Mouse (Mus musculus): Measurements from ENCODE around the gene Lexm. TPM values are rescaled to one million over a fixed set of nuclear protein-coding genes. Genes with fewer than 3 reads are reported as not detected.

Gene Lexm
- polyA plus RNA-seq, 1 experiment from 2014 or later = not detected

DNA sequence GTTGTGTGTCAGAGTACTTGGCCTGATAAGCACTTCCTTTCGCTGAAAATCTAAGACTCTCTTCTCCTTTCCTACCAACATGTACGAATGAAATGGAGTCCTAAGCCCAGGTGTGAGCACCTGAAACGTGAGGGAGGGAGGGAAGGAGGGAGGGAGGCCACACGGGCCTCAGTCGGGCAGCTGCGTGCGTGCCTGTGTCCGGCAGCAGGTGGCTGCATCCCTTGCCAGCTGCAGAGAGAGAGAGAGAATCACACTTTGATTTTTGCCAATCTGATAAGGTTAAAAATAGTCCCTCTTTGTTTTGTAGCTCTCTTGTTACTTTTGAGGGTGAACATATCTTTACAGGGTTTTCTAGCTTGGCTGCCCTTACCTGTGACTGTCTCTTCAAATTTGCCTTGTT, 42.0 kb downstream of the Lexm start:
- WGBS = 97% methylated on average over 7 of the region's 8 CpGs
- Histone ChIP-seq H3K9ac (no peak overlapping the region), H3K27me3 (no peaks in the 10 kb centered on the region), H3K36me3 (peaks cover 77% of the 10 kb centered on the region), H3K9me3 (no peaks in the 10 kb centered on the region), H3K4me1 (replicated peaks) (no peaks in the 10 kb centered on the region), H3K27ac (replicated peaks) (no peak overlapping the region), H3K4me3 (no peak overlapping the region), H3K4me2 (no peak overlapping the region)
- no peak for ATAC-seq (ENCODE audit: low FRiP score, low read depth)

DNA sequence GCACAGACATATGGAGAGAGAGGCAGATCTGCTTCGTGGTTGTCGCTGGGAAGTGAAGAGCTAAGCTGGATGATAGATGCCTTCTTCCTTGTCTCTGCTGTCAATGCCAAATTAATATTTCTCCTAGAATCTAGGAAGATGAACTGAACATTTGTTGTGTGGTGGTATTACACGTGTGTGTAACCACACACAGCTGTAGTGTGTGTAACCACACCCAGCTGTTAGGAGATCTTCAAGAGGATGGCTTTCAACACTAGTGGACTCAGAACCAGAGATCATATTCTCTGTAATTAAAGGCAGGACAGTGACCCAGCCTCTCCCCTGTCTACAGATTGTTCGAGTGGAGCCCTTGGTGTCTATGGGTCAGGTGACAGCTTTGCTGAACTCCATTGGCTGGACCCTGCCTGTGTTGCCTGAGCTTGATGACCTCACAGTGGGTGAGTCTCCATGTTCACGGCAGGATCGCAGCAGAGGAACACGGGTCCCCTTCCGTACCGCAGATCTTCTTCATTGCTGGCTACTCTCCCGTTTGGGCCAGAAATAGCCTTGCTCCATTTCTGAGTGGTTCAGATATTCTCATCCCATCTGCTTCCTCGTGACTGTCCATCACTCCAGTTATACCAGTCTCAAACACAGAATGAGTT, 45.8 kb downstream of the Lexm start:
- WGBS = 88% methylated on average over 11 of the region's 11 CpGs
- H3K4me3 ChIP-seq = no peak overlapping the region

DNA sequence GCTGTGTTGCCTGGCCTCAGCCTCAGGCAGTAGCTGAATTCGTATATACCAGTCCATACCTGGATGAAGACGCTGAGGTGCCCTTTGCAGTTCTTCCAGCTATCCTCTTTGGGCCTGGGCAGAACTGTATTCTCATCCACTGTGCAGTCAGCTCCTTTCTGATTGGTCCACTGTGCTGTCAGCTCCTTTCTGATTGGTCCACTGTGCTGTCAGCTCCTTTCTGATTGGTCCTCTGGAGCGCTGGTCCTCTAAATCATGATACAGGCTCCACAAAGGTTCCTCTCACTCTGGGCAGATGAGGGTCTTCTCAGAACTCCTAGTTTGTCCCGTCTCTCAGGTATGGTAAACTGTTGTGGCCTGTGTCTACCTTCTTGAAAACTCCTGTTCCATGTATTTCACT, 47.4 kb downstream of the Lexm start:
- Histone ChIP-seq H3K36me3 (peaks cover 71% of the 10 kb centered on the region), H3K9ac (no peak overlapping the region), H3K27me3 (no peaks in the 10 kb centered on the region), H3K27ac (replicated peaks) (no peak overlapping the region), H3K4me3 (no peak overlapping the region), H3K9me3 (no peaks in the 10 kb centered on the region), H3K4me2 (no peak overlapping the region), H3K4me1 (replicated peaks) (peaks cover 8% of the 10 kb centered on the region)
- ATAC-seq (ENCODE audit: low FRiP score, low read depth) = no peak
- 93% methylated on average over 4 of the region's 4 CpGs for WGBS

More for the DNA sequence above, 45.8 kb downstream of the Lexm start:
- Histone ChIP-seq H3K9ac (no peak overlapping the region), H3K4me2 (no peak overlapping the region), H3K27ac (replicated peaks) (no peak overlapping the region), H3K36me3 (peaks cover 68% of the 10 kb centered on the region), H3K9me3 (no peaks in the 10 kb centered on the region), H3K4me1 (replicated peaks) (no peaks in the 10 kb centered on the region), H3K27me3 (no peaks in the 10 kb centered on the region)
- ATAC-seq (ENCODE audit: low FRiP score, low read depth) = no peak

DNA sequence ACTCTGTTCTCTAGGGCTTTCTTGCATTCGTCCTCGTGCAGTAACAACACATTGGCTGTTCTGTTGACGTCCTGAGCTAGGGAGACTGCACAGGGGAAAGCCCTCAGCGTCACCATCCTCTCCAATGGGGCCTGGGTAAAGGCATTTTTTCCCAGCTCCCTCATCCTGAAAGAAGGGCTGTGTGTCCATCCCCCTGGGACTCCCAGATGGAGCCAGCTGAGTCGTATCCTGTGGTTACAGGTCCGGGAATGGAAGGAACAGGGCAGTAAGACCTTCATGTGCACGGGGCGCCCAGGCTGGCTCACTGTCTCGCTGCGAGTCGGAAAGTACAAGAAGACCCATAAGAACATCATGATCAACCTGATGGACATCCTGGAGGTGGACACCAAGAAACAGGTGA, 52.9 kb downstream of the Lexm start:
- Histone ChIP-seq H3K27ac (replicated peaks) (no peak overlapping the region), H3K27me3 (no peaks in the 10 kb centered on the region), H3K4me2 (peak overlapping the region; percentile 87), H3K9me3 (no peaks in the 10 kb centered on the region), H3K9ac (no peak overlapping the region), H3K4me3 (0 out of 2 replicates have a peak overlapping the region, but pooled peaks have one; percentile 99), H3K36me3 (peaks cover 34% of the 10 kb centered on the region), H3K4me1 (replicated peaks) (peaks cover 48% of the 10 kb centered on the region)
- 87% methylated on average over 11 of the region's 11 CpGs for WGBS
- no peak for ATAC-seq (ENCODE audit: low FRiP score, low read depth)

DNA sequence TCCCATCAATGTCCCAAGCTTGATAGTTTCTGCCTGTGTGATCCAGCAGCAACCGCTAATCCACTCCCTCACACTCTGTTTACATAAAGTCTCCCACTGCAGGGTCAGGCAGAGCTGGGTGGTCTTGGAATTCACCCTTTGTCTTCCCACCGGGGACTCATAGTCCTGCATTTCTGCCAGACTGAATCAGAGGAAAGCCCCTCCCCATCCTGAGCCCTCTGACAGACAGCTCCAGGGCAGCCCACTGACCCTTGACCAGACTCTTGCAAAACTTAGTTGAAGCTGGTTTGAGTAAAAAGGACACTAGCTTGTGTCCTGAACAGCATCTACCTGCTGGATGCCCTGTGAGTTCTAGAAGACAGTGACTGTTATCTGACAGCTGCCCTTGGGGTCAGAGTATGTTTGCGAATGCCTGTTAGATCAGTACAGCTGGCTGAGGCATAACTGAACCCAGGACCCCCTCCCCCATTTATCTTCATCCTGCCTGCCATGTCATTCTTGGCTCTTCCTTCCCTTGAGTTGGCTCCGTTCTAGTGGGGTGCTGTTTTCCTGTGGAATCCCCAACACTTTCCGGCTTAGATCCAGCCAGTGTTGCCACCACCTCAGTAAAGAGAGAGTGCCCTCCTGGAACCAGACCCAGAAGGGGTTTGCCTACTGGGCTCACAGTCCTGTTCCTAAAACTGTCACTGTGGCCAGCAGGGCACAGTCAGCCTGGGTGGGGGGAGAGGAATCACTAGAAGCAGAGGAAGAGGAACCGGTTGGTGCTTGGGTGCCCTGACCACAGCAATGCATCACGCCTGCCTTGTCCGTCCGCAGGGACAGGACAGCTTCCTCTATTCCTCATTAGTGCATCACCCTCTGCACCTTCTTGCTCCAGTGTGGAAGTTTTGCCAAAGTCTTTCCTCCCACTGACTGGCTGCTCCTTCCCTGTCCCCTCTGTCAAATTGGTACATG, 53.9 kb downstream of the Lexm start:
- no peak for ATAC-seq (ENCODE audit: low FRiP score, low read depth)
- Histone ChIP-seq H3K27me3 (no peaks in the 10 kb centered on the region), H3K9me3 (no peaks in the 10 kb centered on the region), H3K4me2 (peak overlapping the region; percentile 87), H3K4me1 (replicated peaks) (peaks cover 48% of the 10 kb centered on the region), H3K36me3 (peaks cover 32% of the 10 kb centered on the region), H3K9ac (peak overlapping the region; percentile 18; the same call in 1 of the 2 replicates), H3K27ac (replicated peaks) (no peak overlapping the region), H3K4me3 (peak overlapping the region; percentile 99)
- WGBS = 43% methylated on average over 9 of the region's 9 CpGs

DNA sequence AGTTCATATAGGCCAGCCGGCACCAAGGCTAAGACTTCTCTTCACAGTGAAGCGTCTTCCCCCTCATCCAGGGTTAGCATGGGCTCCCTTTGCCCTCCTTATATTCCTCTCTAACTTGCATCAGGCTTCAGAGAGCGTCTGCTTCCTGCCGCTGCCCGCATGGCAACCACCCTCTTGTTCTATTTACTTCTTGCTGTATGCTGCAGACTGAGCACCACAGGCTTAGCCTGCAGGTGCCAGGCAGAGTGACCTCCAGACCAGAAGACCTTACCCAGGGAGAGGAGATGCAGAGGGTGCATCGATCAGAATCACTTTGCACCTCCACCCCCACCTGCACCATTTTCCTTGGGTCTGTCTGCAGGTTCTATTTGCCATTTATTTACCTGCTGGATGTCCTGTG, 55.0 kb downstream of the Lexm start:
- no peak for ATAC-seq (ENCODE audit: low FRiP score, low read depth)
- Histone ChIP-seq H3K36me3 (peaks cover 21% of the 10 kb centered on the region; the same call in 1 of the 2 replicates), H3K4me3 (peak overlapping the region; percentile 99), H3K27ac (replicated peaks) (no peak overlapping the region), H3K4me2 (peak overlapping the region; percentile 87), H3K27me3 (no peaks in the 10 kb centered on the region), H3K9ac (peak overlapping the region; percentile 86), H3K4me1 (replicated peaks) (peaks cover 48% of the 10 kb centered on the region), H3K9me3 (no peaks in the 10 kb centered on the region)
- WGBS = 10% methylated on average over 6 of the region's 6 CpGs

DNA sequence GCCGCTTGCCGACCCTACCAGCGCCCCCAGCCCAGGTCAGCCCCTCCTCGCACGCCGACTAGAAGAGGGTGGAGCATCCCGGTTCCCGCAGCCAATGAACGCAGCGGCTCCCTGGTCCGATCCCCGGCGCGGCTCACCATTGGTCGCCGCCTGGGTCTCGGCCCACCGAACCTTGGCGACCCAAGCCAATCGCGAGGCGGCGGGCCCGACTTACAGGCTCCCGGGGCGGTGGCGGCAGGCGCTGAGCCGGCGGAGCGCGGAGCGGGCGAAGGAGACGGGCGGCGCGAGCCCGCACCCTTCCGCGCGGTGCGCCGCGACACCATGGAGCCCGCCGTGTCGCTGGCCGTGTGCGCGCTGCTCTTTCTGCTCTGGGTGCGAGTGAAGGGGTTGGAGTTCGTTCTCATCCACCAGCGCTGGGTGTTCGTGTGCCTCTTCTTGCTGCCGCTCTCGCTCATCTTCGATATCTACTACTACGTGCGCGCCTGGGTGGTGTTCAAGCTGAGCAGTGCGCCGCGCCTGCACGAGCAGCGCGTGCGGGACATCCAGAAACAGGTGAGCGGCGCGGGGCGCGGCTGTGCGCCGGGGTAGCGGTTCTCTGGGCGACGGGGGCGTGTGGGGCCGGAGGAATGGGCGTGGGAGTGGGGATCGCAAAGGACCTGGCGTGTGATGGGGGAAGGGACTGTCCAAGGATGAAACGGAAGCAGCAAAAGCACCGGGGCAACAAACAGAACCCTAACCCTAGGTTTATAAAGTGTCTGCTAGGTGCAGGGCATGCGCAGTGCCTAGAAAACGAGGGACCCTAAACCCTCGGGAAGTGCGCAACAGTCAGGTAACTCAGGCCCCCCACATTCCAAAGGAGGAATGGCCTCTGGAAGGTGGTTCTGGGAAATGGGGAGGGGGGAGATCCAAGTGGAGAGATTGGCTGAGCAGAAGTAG, 55.9 kb downstream of the Lexm start, which contains the start of gene Dhcr24:
Dhcr24 (plus strand) TSS at position 193 of the 936 bp plus-strand sequence.
- ATAC-seq (ENCODE audit: low FRiP score, low read depth) = peak; percentile 98
- H3K9ac ChIP-seq = peak within 1 kb of the TSS; percentile 86
- H3K4me1 ChIP-seq (replicated peaks) = peaks cover 48% of the 10 kb centered on the region
- peak within 1 kb of the TSS; percentile 94 for H3K27ac ChIP-seq (replicated peaks)
- peaks cover 16% of the 10 kb centered on the region; the same call in 1 of the 2 replicates for H3K36me3 ChIP-seq
- H3K27me3 ChIP-seq = no peaks in the 10 kb centered on the region
- no peaks in the 10 kb centered on the region for H3K9me3 ChIP-seq
- peak within 1 kb of the TSS; percentile 99 for H3K4me3 ChIP-seq
- H3K4me2 ChIP-seq = peak within 1 kb of the TSS; percentile 87
- under 1% methylated on average over 84 of the region's 89 CpGs for WGBS

DNA sequence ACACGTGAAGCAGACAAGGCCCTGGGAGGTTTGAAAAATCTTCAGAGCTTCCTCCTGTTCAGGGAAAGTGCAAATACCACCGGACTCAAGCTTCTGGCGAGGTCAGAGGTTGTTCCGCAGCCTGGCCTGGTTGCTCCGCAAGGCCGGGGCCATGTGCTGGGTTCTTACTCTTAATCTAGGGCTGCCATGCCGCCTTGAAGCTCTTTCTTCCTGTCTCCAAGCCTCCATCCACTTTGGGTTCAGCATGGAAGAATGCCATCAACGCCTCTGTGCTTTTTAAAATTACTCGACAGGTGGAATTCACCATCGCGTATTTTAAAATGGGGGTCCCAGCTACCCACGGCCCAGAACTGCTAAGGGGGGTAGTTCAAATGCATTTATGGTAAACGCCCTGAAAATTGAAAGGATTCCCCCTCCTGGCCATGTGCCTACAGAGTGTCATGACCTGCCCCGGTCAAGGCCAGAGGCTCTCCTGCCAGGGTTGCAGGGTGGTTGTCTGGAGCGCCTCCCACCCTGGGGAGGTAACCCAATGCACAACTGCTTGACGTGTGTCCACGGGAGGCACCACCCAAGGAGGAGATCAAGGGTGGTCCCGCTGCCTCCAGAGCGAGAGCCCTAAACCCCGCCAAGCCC, 56.7 kb downstream of the Lexm start:
- Histone ChIP-seq H3K9ac (peak overlapping the region; percentile 43), H3K27me3 (no peaks in the 10 kb centered on the region), H3K4me2 (peak overlapping the region; percentile 87), H3K4me1 (replicated peaks) (peaks cover 43% of the 10 kb centered on the region), H3K4me3 (peak overlapping the region; percentile 99), H3K27ac (replicated peaks) (peak overlapping the region; percentile 94), H3K36me3 (peaks cover 8% of the 10 kb centered on the region; the same call in 1 of the 2 replicates), H3K9me3 (no peaks in the 10 kb centered on the region)
- peak; percentile 0; the same call in 1 of the 2 replicates for ATAC-seq (ENCODE audit: low FRiP score, low read depth)
- 2% methylated on average over 20 of the region's 20 CpGs for WGBS

DNA sequence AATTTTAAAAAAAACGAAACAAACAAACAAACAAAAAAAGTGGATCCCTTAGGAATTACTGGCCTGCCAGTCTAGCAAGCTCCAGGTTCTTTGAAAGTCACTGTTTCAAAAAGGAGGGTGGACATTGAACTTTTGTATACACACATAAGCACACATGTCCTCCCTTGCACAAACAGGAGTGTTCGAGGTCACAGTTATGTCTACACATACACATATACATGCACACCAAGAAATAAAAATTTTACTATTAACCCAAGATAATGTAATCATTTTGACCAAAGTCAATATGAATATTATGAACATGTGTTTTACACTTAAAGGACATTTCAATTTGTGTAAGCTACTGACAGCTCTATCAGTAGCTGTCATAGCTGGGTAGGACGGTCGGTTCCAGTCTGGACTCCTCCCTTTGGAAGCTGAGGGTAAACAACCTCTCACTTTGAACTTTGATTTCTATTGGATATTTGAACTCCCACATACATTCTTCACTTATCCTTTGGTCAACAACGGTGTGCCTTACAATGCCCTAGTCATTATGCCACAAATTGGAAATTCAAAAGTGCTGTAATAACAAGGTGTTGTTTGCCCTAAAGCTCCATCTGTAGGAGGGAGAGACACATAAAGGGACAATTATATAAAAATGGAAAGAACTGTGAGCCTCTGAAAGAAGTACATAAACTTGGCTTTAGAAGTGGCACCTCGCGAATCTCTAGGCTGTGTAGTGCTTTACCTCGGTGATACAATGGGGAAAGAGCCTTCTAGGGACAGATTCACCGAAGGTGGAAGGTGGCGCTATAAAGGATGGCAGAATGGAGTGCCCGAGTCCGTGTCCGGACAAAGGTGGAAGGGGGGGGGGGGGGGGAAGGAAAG, 57.5 kb downstream of the Lexm start:
- Histone ChIP-seq H3K4me1 (replicated peaks) (peaks cover 39% of the 10 kb centered on the region), H3K27me3 (no peaks in the 10 kb centered on the region), H3K27ac (replicated peaks) (peak overlapping the region; percentile 94), H3K9me3 (no peaks in the 10 kb centered on the region), H3K9ac (no peak overlapping the region), H3K36me3 (peaks cover 2% of the 10 kb centered on the region; the same call in 1 of the 2 replicates), H3K4me2 (peak overlapping the region; percentile 87), H3K4me3 (peak overlapping the region; percentile 99)
- WGBS = 34% methylated on average over 13 of the region's 13 CpGs
- ATAC-seq (ENCODE audit: low FRiP score, low read depth) = no peak

DNA sequence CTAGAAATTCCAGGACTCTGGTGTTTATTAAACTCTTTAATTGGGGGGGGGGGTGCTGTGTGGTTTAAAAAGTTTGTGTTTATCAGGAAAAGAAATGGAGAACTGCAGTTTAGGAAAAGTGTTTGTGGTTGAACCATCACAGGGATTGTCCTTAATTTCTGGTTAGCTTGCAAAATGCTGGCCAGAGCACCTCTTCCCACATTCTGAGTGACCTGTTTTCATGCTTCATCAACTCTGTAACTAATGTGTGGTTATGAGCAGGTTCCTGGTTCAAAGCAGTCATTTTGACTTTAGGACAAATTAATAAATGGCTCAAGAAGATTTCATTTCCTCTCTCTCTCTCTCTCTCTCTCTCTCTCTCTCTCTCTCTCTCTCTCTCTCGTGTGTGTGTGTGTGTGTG, 59.1 kb downstream of the Lexm start:
- Histone ChIP-seq H3K4me2 (no peak overlapping the region), H3K4me3 (no peak overlapping the region), H3K27ac (replicated peaks) (no peak overlapping the region), H3K9ac (no peak overlapping the region), H3K36me3 (no peaks in the 10 kb centered on the region), H3K27me3 (no peaks in the 10 kb centered on the region), H3K4me1 (replicated peaks) (peaks cover 23% of the 10 kb centered on the region), H3K9me3 (no peaks in the 10 kb centered on the region)
- ATAC-seq (ENCODE audit: low FRiP score, low read depth) = no peak
- no CpG with 5 or more reads among the region's 1 CpGs for WGBS

Measured in hindbrain, embryonic 15.5 days (tissue).